Mouse (Mus musculus) midbrain, embryonic 13.5 days (tissue): Measurements from ENCODE around the gene Dennd2c. TPM values are rescaled to one million over a fixed set of nuclear protein-coding genes. Genes with fewer than 3 reads are reported as not detected.
A peak's percentile ranks its signal among the peaks of the same experiment; 100 is the strongest.

Experiments
- ATAC-seq: fragments of 200-750 bp; cut with Nextera tagmentation; 2 replicates; pipeline ENCODE4 v1.8.0; 2017; ENCODE audit warnings: mild to moderate bottlenecking, moderate TSS enrichment, moderate library complexity
- H3K27ac ChIP-seq: fragments of 300-500 bp; sonication (generic); 2 replicates; pipeline ENCODE4 v1.5.1; 2015; ENCODE audit warnings: inconsistent platforms, mild to moderate bottlenecking, moderate library complexity
- H3K27me3 ChIP-seq: fragments of 300-500 bp; sonication (generic); 2 replicates; pipeline ENCODE4 v1.6.1; 2015; ENCODE audit warnings: mild to moderate bottlenecking, inconsistent platforms
- H3K36me3 ChIP-seq: fragments of 300-500 bp; sonication (generic); 2 replicates; pipeline ENCODE4 v1.6.1; 2015; ENCODE audit warnings: mild to moderate bottlenecking, inconsistent platforms
- H3K4me1 ChIP-seq: fragments of 300-500 bp; sonication (generic); replicated peaks from 2 replicates; pipeline ENCODE4 v1.6.1; 2015; ENCODE audit warnings: inconsistent platforms
- H3K4me2 ChIP-seq: fragments of 300-500 bp; sonication (generic); replicated peaks from 2 replicates; pipeline ENCODE4 v1.6.1; 2015; ENCODE audit warnings: moderate library complexity, mild to moderate bottlenecking, inconsistent platforms
- H3K4me3 ChIP-seq: fragments of 300-500 bp; sonication (generic); replicated peaks from 2 replicates; pipeline ENCODE4 v1.5.1; 2015; ENCODE audit warnings: mild to moderate bottlenecking, inconsistent platforms
- H3K9ac ChIP-seq: fragments of 300-500 bp; sonication (generic); replicated peaks from 2 replicates; pipeline ENCODE4 v1.6.1; 2015; ENCODE audit warnings: mild to moderate bottlenecking, inconsistent platforms
- H3K9me3 ChIP-seq: fragments of 300-500 bp; sonication (generic); 2 replicates; pipeline ENCODE4 v1.6.1; 2016; ENCODE audit warnings: mild to moderate bottlenecking, inconsistent platforms
- whole genome bisulfite sequencing: fragments of 180-500 bp; shearing (Covaris S2); methylation state at CpG from one replicate; pipeline ENCODE4 v1.1.7; 2015; 5-methylcytosine and 5-hydroxymethylcytosine counted together
- polyA plus RNA-seq: library from polyadenylated mRNA; unstranded; fragments of >200 nt; fragmentation: Nextera tagmentation; extraction: Ambion mirVana; gene quantifications from 2 replicates; pipeline ENCODE4 v1.2.1, GENCODE M21; 2015

The Dennd2c gene
- 1.2 and 1.4 TPM in 2 replicates for polyA plus RNA-seq

- Histone ChIP-seq H3K36me3 (no peaks in the 10 kb centered on the region), H3K9ac (peak within 1 kb of the TSS; percentile 66), H3K4me2 (peak within 1 kb of the TSS; percentile 94), H3K9me3 (no peaks in the 10 kb centered on the region), H3K4me1 (peaks cover 15% of the 10 kb centered on the region), H3K4me3 (peak within 1 kb of the TSS; percentile 62), H3K27ac (no peak within 1 kb of the TSS), H3K27me3 (peaks cover 33% of the 10 kb centered on the region)
- WGBS: 1% methylated on average over 72 of the region's 72 CpGs
- peak; percentile 98 for ATAC-seq
Observed at GRCm38 (mm10) chr3:103102454-103103390, at the start of gene Dennd2c. Gene Dennd2c (plus strand): TSS chr3:103102604.

- Histone ChIP-seq H3K27me3 (no peaks in the 10 kb centered on the region), H3K36me3 (peaks cover 60% of the 10 kb centered on the region), H3K9me3 (no peaks in the 10 kb centered on the region), H3K4me2 (no peak overlapping the region), H3K4me1 (peaks cover 12% of the 10 kb centered on the region), H3K4me3 (no peak overlapping the region), H3K27ac (no peak overlapping the region), H3K9ac (no peak overlapping the region)
- WGBS: 87% methylated on average over 5 of the region's 5 CpGs
- no peak for ATAC-seq
Observed at GRCm38 (mm10) chr3:103056016-103056595, 46.3 kb upstream of the Dennd2c start.

- peaks cover 12% of the 10 kb centered on the region for H3K4me1 ChIP-seq
- H3K9me3 ChIP-seq: no peaks in the 10 kb centered on the region
- H3K4me3 ChIP-seq: peak overlapping the region; percentile 66
- H3K27me3 ChIP-seq: no peaks in the 10 kb centered on the region
- H3K9ac ChIP-seq: peak overlapping the region; percentile 82
- peak overlapping the region; percentile 91 for H3K27ac ChIP-seq
- H3K36me3 ChIP-seq: peaks cover 61% of the 10 kb centered on the region
- WGBS: 1% methylated on average over 10 of the region's 10 CpGs
- peak; percentile 74 for ATAC-seq
- H3K4me2 ChIP-seq: peak overlapping the region; percentile 66
Observed at GRCm38 (mm10) chr3:103057752-103058151, 44.7 kb upstream of the Dennd2c start.

GRCm38 (mm10) chr3:103058207-103059157 is 43.9 kb upstream of the Dennd2c start, which contains the start of gene Nras:
Gene Nras (plus strand): TSS chr3:103058285.
- H3K36me3 ChIP-seq: peaks cover 64% of the 10 kb centered on the region
- peak within 1 kb of the TSS; percentile 91 for H3K27ac ChIP-seq
- no peaks in the 10 kb centered on the region for H3K27me3 ChIP-seq
- no peaks in the 10 kb centered on the region for H3K9me3 ChIP-seq
- 3% methylated on average over 46 of the region's 46 CpGs for WGBS
- H3K4me2 ChIP-seq: peak within 1 kb of the TSS; percentile 66
- peak; percentile 98 for ATAC-seq
- peak within 1 kb of the TSS; percentile 82 for H3K9ac ChIP-seq
- H3K4me3 ChIP-seq: peak within 1 kb of the TSS; percentile 66
- H3K4me1 ChIP-seq: peaks cover 12% of the 10 kb centered on the region

GRCm38 (mm10) chr3:103066927-103067326 is 35.5 kb upstream of the Dennd2c start:
- H3K27me3 ChIP-seq: no peaks in the 10 kb centered on the region
- no peak overlapping the region for H3K4me2 ChIP-seq
- no peak overlapping the region for H3K9ac ChIP-seq
- no peak overlapping the region for H3K4me3 ChIP-seq
- no peak overlapping the region for H3K27ac ChIP-seq
- H3K4me1 ChIP-seq: no peaks in the 10 kb centered on the region
- ATAC-seq: no peak
- peaks cover 68% of the 10 kb centered on the region for H3K36me3 ChIP-seq
- H3K9me3 ChIP-seq: no peaks in the 10 kb centered on the region
- WGBS: 93% methylated on average over 8 of the region's 8 CpGs

- Histone ChIP-seq H3K9ac (no peak overlapping the region), H3K27me3 (no peaks in the 10 kb centered on the region), H3K4me1 (no peaks in the 10 kb centered on the region), H3K4me3 (no peak overlapping the region), H3K9me3 (no peaks in the 10 kb centered on the region), H3K4me2 (no peak overlapping the region), H3K27ac (no peak overlapping the region), H3K36me3 (peaks cover 48% of the 10 kb centered on the region)
- WGBS: 96% methylated on average over 6 of the region's 6 CpGs
- no peak for ATAC-seq
Observed at GRCm38 (mm10) chr3:103068971-103069370, 33.4 kb upstream of the Dennd2c start.

GRCm38 (mm10) chr3:103073771-103074170 is 28.6 kb upstream of the Dennd2c start, which contains the start of gene Ampd1:
Gene Ampd1 (plus strand): TSS chr3:103074014.
- Histone ChIP-seq H3K27me3 (no peaks in the 10 kb centered on the region), H3K9ac (no peak within 1 kb of the TSS), H3K36me3 (peaks cover 7% of the 10 kb centered on the region), H3K4me3 (no peak within 1 kb of the TSS), H3K9me3 (no peaks in the 10 kb centered on the region), H3K4me1 (no peaks in the 10 kb centered on the region), H3K27ac (no peak within 1 kb of the TSS), H3K4me2 (no peak within 1 kb of the TSS)
- no peak for ATAC-seq
- 82% methylated on average over 5 of the region's 5 CpGs for WGBS

GRCm38 (mm10) chr3:103075871-103076270 is 26.5 kb upstream of the Dennd2c start:
- Histone ChIP-seq H3K4me2 (no peak overlapping the region), H3K9ac (no peak overlapping the region), H3K4me1 (no peaks in the 10 kb centered on the region), H3K36me3 (no peaks in the 10 kb centered on the region), H3K9me3 (no peaks in the 10 kb centered on the region), H3K27me3 (no peaks in the 10 kb centered on the region), H3K27ac (no peak overlapping the region), H3K4me3 (no peak overlapping the region)
- WGBS: 88% methylated on average over 9 of the region's 9 CpGs
- no peak for ATAC-seq

- H3K36me3 ChIP-seq: no peaks in the 10 kb centered on the region
- H3K4me1 ChIP-seq: no peaks in the 10 kb centered on the region
- H3K27me3 ChIP-seq: no peaks in the 10 kb centered on the region
- WGBS: 92% methylated on average over 9 of the region's 9 CpGs
- no peak for ATAC-seq
- H3K4me3 ChIP-seq: no peak overlapping the region
- H3K4me2 ChIP-seq: no peak overlapping the region
- H3K9me3 ChIP-seq: no peaks in the 10 kb centered on the region
- H3K9ac ChIP-seq: no peak overlapping the region
- H3K27ac ChIP-seq: no peak overlapping the region
Observed at GRCm38 (mm10) chr3:103076476-103076875, 25.9 kb upstream of the Dennd2c start.

- Histone ChIP-seq H3K27ac (no peak overlapping the region), H3K4me3 (no peak overlapping the region), H3K4me2 (no peak overlapping the region), H3K27me3 (no peaks in the 10 kb centered on the region), H3K36me3 (no peaks in the 10 kb centered on the region), H3K4me1 (no peaks in the 10 kb centered on the region), H3K9ac (no peak overlapping the region), H3K9me3 (no peaks in the 10 kb centered on the region)
- 85% methylated on average over 9 of the region's 9 CpGs for WGBS
- ATAC-seq: no peak
Observed at GRCm38 (mm10) chr3:103079301-103079700, 23.1 kb upstream of the Dennd2c start.

- ATAC-seq: no peak
- Histone ChIP-seq H3K4me3 (no peak overlapping the region), H3K4me1 (no peaks in the 10 kb centered on the region), H3K4me2 (no peak overlapping the region), H3K36me3 (no peaks in the 10 kb centered on the region), H3K9me3 (no peaks in the 10 kb centered on the region), H3K9ac (no peak overlapping the region), H3K27ac (no peak overlapping the region), H3K27me3 (no peaks in the 10 kb centered on the region)
- 71% methylated on average over 11 of the region's 11 CpGs for WGBS
Observed at GRCm38 (mm10) chr3:103081051-103081450, 21.4 kb upstream of the Dennd2c start.
